Mouse (Mus musculus): ENCODE measurements at regions not wholly inside any gene's neighbourhood (a gene's known extent, or its start where the extent isn't known, plus 50 kb on each side); places are given as distances from the start of the nearest gene placed in this dataset.
"Not testable (repeated sequence)": the region's sequence is repeated elsewhere in the genome, so short reads cannot be mapped to it uniquely, and the experiment has no call there.

DNA sequence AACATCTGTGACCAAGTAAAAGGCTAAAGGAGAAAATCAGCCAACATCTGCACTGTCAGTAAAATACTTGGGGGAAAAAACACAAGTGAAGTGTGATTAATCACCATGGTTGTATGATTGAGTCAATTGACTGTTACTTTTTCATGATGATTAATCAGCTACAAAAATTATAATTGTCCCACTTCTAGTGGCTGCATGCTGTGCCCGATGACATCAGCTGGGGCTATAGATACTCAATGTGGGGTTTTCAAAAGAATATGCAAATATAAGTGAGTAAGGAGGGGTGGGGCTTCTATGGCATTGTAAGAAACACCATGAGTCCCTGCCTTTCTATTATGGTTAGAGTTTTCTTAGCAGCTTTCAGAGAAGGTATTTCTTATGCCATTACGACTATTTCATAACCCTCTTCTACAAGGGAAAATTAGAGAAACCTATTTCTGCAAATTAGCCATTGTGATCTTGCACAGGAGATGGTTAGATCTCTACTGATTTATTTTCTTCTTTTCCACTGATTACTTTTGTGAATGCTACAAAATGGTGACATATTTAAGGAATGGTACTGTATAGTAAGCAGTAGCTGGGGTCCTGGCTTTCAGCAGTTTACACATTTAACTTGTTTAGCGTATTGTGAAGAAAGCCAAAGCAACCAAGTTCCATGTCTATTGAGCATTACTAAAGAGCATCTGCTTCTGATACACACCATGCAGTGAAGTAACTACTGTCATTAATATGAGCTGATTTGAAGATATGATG is 660.1 kb upstream of the Pou3f2 start:
- no peak for DNase-seq
- 77% methylated on average over 3 of the region's 3 CpGs for WGBS

DNA sequence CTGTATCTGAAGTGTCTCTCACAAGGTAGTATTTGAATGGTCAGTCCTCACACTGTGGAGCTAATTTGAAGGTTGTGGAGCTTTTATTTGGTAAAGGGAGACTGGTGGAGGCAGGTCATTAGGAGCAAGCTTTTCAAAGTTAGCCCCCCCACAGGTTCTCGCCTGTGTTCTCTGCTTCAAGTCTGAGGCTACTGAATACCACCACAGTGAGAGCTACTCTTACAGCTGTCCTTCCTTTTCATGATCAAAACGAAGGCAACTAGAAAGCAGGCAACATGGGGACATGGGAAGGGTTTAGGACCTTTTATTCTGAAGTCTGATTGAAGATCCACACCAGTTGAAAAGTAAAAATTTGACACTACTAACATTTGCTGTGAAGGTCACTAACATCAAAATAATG is 645.2 kb upstream of the Pou3f2 start:
- Histone ChIP-seq H3K36me3 (ENCODE audit: control insufficient read depth, insufficient read depth, low read length) (no peaks in the 10 kb centered on the region), H3K79me2 (replicated peaks; ENCODE audit: control insufficient read depth, insufficient read depth, low read length) (no peaks in the 10 kb centered on the region), H3K9ac (ENCODE audit: low read depth, low read length) (no peak overlapping the region), H3K4me1 (ENCODE audit: control insufficient read depth, insufficient read depth, low read length) (no peaks in the 10 kb centered on the region), H3K27me3 (ENCODE audit: control insufficient read depth, insufficient read depth, low read length) (no peaks in the 10 kb centered on the region), H3K27ac (no peak overlapping the region), H3K4me3 (no peak overlapping the region)
- WGBS: 36% methylated on average over 2 of the region's 2 CpGs
- intact Hi-C loops (cut with DNase I): no loop called here
- no peak for TF ChIP-seq EP300 (IDR thresholded peaks at IDR 0.05; ENCODE audit: insufficient read depth, low read depth, low read length)
- no peak for TF ChIP-seq CTCF (IDR thresholded peaks at IDR 0.05)
- TF ChIP-seq POLR2A (IDR thresholded peaks at IDR 0.05; ENCODE audit: insufficient read depth, low read depth, low read length): no peak
- DNase-seq: no peak

More for the DNA sequence above, 660.1 kb upstream of the Pou3f2 start:
- Histone ChIP-seq H3K27ac (no peak overlapping the region), H3K36me3 (ENCODE audit: control insufficient read depth, insufficient read depth, low read length) (no peaks in the 10 kb centered on the region), H3K27me3 (ENCODE audit: control insufficient read depth, insufficient read depth, low read length) (no peaks in the 10 kb centered on the region), H3K79me2 (replicated peaks; ENCODE audit: control insufficient read depth, insufficient read depth, low read length) (no peaks in the 10 kb centered on the region), H3K4me3 (no peak overlapping the region), H3K9ac (ENCODE audit: low read depth, low read length) (no peak overlapping the region), H3K4me1 (ENCODE audit: control insufficient read depth, insufficient read depth, low read length) (no peaks in the 10 kb centered on the region)
- TF ChIP-seq EP300 (IDR thresholded peaks at IDR 0.05; ENCODE audit: insufficient read depth, low read depth, low read length) (no peak), POLR2A (IDR thresholded peaks at IDR 0.05; ENCODE audit: insufficient read depth, low read depth, low read length) (no peak), CTCF (IDR thresholded peaks at IDR 0.05) (no peak)
- intact Hi-C loops (cut with DNase I): no loop called here

DNA sequence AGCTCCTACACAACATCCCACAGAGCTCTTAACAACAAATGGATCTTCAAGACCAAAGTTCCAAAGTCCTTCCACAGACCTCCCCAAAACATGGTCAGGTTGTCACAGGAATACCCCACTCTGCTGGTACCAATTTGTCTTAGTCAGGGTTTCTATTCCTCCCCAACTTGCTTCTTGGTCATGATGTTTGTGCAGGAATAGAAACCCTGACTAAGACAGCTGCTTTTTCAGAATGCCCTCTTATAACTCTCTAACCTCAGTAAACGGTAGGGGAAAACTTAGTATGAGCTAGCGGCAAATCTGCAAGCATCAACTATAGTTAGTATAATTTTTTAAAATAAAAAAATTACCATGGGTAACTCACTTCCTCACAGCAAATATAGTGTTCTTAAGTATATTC is 613.3 kb upstream of the Pou3f2 start:
- H3K4me3 ChIP-seq; H3K4me1 ChIP-seq (ENCODE audit: control insufficient read depth, insufficient read depth, low read length); H3K9ac ChIP-seq (ENCODE audit: low read depth, low read length); DNase-seq; H3K27ac ChIP-seq; H3K36me3 ChIP-seq (ENCODE audit: control insufficient read depth, insufficient read depth, low read length); H3K79me2 ChIP-seq (replicated peaks; ENCODE audit: control insufficient read depth, insufficient read depth, low read length); intact Hi-C loops (cut with DNase I); H3K27me3 ChIP-seq (ENCODE audit: control insufficient read depth, insufficient read depth, low read length): not testable (repeated sequence)
- WGBS: 93% methylated on average over 2 of the region's 2 CpGs

DNA sequence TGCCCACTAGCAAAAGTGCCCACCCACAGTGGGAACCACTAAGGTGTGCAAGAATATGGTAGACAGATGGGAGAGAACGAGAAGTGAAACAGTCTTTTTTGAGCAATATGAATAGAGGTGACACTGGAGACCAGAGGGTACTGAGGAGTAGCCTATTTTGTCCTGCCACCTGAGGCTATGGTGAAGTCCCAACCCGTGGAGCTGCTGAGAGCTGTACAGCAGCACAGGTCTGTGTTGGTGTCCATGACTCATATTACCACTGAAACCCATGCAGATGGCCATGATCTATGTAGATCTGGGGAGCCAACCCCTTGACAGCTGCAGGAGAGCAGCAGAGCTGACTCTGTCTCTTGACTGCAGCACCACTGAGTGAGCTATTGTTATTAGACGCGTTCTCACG is 591.4 kb upstream of the Pou3f2 start:
- Histone ChIP-seq H3K27ac (no peak overlapping the region), H3K9ac (ENCODE audit: low read depth, low read length) (no peak overlapping the region), H3K4me3 (no peak overlapping the region), H3K79me2 (replicated peaks; ENCODE audit: control insufficient read depth, insufficient read depth, low read length) (no peaks in the 10 kb centered on the region), H3K27me3 (ENCODE audit: control insufficient read depth, insufficient read depth, low read length) (no peaks in the 10 kb centered on the region), H3K36me3 (ENCODE audit: control insufficient read depth, insufficient read depth, low read length) (no peaks in the 10 kb centered on the region), H3K4me1 (ENCODE audit: control insufficient read depth, insufficient read depth, low read length) (no peaks in the 10 kb centered on the region)
- DNase-seq: no peak
- TF ChIP-seq CTCF (IDR thresholded peaks at IDR 0.05) (no peak), POLR2A (IDR thresholded peaks at IDR 0.05; ENCODE audit: insufficient read depth, low read depth, low read length) (no peak), EP300 (IDR thresholded peaks at IDR 0.05; ENCODE audit: insufficient read depth, low read depth, low read length) (no peak)
- intact Hi-C loops (cut with DNase I): no loop called here
- WGBS: 91% methylated on average over 5 of the region's 5 CpGs

DNA sequence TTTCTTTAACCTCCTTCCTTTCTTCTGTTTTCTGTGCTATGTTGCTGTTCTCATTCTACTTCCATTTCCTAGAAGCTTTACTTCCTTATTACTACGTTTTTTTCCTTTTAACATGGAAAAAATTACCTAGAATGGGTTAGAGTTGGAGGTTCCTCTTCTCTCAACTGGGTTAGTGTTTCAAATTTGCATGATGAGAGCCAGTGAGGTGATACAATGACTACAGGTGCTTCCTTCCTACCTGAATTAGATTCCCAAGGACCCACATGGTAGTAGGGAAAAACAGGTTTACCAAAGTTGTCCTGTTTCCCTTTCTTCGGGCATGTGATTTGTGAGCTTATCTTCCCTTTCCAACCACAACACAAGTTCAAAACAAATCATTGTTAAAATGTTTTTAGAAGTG is 589.4 kb upstream of the Pou3f2 start:
- Histone ChIP-seq H3K4me1 (ENCODE audit: control insufficient read depth, insufficient read depth, low read length) (no peaks in the 10 kb centered on the region), H3K9ac (ENCODE audit: low read depth, low read length) (no peak overlapping the region), H3K27me3 (ENCODE audit: control insufficient read depth, insufficient read depth, low read length) (no peaks in the 10 kb centered on the region), H3K27ac (no peak overlapping the region), H3K79me2 (replicated peaks; ENCODE audit: control insufficient read depth, insufficient read depth, low read length) (no peaks in the 10 kb centered on the region), H3K36me3 (ENCODE audit: control insufficient read depth, insufficient read depth, low read length) (no peaks in the 10 kb centered on the region), H3K4me3 (no peak overlapping the region)
- DNase-seq: no peak
- intact Hi-C loops (cut with DNase I): no loop called here
- TF ChIP-seq CTCF (IDR thresholded peaks at IDR 0.05) (no peak), POLR2A (IDR thresholded peaks at IDR 0.05; ENCODE audit: insufficient read depth, low read depth, low read length) (no peak), EP300 (IDR thresholded peaks at IDR 0.05; ENCODE audit: insufficient read depth, low read depth, low read length) (no peak)
- WGBS: 47% methylated on average over 2 of the region's 2 CpGs

DNA sequence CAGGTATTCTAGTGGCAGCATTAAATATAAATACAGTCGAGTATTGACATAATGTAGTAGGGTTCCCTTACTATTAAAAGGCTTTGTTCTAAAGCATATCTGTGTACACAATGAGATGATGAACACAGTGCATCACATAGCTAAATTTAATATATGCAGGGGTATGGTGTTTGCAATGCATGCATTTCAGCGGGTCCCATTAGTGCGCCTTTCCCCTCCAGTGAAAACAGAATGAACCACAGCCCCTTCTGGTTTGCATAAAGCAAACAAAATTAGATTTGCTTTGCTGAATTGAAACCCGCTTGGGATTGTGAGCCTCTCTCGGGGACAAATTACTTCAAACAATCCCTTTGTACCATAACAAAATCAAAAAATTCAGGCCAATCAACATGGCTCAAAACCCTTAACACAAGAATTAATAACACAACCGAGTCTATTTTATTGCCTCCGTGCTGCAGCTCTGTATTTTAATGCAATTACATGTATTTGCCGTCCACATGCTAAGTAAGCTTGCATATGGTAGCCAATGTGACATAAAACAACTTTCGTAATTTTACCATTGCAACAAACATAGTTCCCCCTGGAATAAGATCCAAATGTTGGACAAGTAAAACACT is 562.6 kb upstream of the Pou3f2 start:
- H3K79me2 ChIP-seq (replicated peaks; ENCODE audit: control insufficient read depth, insufficient read depth, low read length): no peaks in the 10 kb centered on the region
- H3K4me1 ChIP-seq (ENCODE audit: control insufficient read depth, insufficient read depth, low read length): no peaks in the 10 kb centered on the region
- intact Hi-C loops (cut with DNase I): no loop called here
- TF ChIP-seq POLR2A (IDR thresholded peaks at IDR 0.05; ENCODE audit: insufficient read depth, low read depth, low read length): no peak
- no peak for TF ChIP-seq EP300 (IDR thresholded peaks at IDR 0.05; ENCODE audit: insufficient read depth, low read depth, low read length)
- 76% methylated on average over 9 of the region's 9 CpGs for WGBS
- no peak overlapping the region for H3K27ac ChIP-seq
- no peaks in the 10 kb centered on the region for H3K36me3 ChIP-seq (ENCODE audit: control insufficient read depth, insufficient read depth, low read length)
- H3K9ac ChIP-seq (ENCODE audit: low read depth, low read length): no peak overlapping the region
- H3K27me3 ChIP-seq (ENCODE audit: control insufficient read depth, insufficient read depth, low read length): no peaks in the 10 kb centered on the region
- DNase-seq: no peak
- H3K4me3 ChIP-seq: no peak overlapping the region
